ENCODE assay signal across 8 mouse cellular contexts in the genomic region with DNA sequence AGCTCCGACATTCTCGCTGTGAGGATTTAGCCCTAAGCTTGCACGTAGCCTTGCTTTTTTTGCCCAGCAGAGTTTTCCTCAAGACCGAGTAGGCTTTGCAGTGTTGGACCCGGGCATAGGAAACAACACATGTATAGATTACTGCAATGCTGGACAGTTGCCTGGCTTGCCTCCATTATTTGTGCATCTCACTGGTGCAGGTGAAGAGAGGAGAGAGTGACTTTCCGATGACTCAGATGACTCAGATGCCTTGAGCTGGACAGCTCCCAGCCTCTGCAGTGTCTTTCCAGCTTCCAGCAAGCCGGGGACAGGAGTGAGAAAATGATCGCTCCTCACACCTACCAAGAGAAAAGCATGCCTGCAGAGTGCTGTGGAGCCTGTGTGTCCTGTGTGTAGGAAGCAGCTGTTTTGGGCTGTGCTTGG. TPM values are rescaled to one million over a fixed set of nuclear protein-coding genes. Genes with fewer than 3 reads are reported as not detected.
DNase-seq lines count a peak whose midpoint lies in the region; ATAC-seq lines count a peak whose summit lies in the region.

No protein-coding gene starts in this region.

- 27% methylated on average over 8 of the region's 8 CpGs for WGBS in kidney, embryonic 16.5 days
- WGBS in forebrain, embryonic 16.5 days: 12% methylated on average over 8 of the region's 8 CpGs

- no peak overlapping the region for H3K4me2 ChIP-seq in kidney, embryonic 16.5 days (replicated peaks; ENCODE audit: low read depth, low read length)
- H3K4me2 ChIP-seq in forebrain, embryonic 16.5 days (ENCODE audit: low read length): no peak overlapping the region

- H3K27me3 ChIP-seq in kidney, embryonic 16.5 days (ENCODE audit: insufficient read depth, low read length): no peaks in the 10 kb centered on the region
- H3K27me3 ChIP-seq in forebrain, embryonic 16.5 days (replicated peaks; ENCODE audit: control insufficient read depth, insufficient read depth, low read length): no peaks in the 10 kb centered on the region

- H3K9ac ChIP-seq in kidney, embryonic 16.5 days (replicated peaks; ENCODE audit: low read length): no peak overlapping the region
- no peak overlapping the region for H3K9ac ChIP-seq in forebrain, embryonic 16.5 days (replicated peaks; ENCODE audit: low read depth, low read length)

- no peaks in the 10 kb centered on the region for H3K9me3 ChIP-seq in kidney, embryonic 16.5 days (ENCODE audit: low read length)
- no peaks in the 10 kb centered on the region for H3K9me3 ChIP-seq in forebrain, embryonic 16.5 days (ENCODE audit: control insufficient read depth, low read length)

- H3K27ac ChIP-seq in kidney, embryonic 16.5 days (ENCODE audit: low read length): no peak overlapping the region
- H3K27ac ChIP-seq in forebrain, embryonic 16.5 days (ENCODE audit: low read length): no peak overlapping the region

- no peak for DNase-seq in cerebellum, postnatal 4 days (ENCODE audit: low spot score in 2 of 2)
- no peak for DNase-seq in kidney, adult 11 months
- peak; percentile 56 to 65 for DNase-seq in adrenal gland, postnatal 36 days
- DNase-seq in heart, postnatal 4 days: peak; percentile 42
- no peak for DNase-seq in T-cell, adult 2 months (ENCODE audit: low spot score)

- H3K4me1 ChIP-seq in kidney, embryonic 16.5 days (ENCODE audit: insufficient read depth, low read length): no peaks in the 10 kb centered on the region
- H3K4me1 ChIP-seq in forebrain, embryonic 16.5 days (replicated peaks; ENCODE audit: control insufficient read depth, insufficient read depth, low read length): peaks cover 9% of the 10 kb centered on the region

- H3K36me3 ChIP-seq in kidney, embryonic 16.5 days (ENCODE audit: insufficient read depth, low read length): no peaks in the 10 kb centered on the region
- H3K36me3 ChIP-seq in forebrain, embryonic 16.5 days (ENCODE audit: control insufficient read depth, insufficient read depth): no peaks in the 10 kb centered on the region

- ATAC-seq in cerebellum, adult (ENCODE audit: insufficient number of reproducible peaks, low FRiP score, low TSS enrichment): peak; percentile 63
- ATAC-seq in kidney, embryonic 16.5 days (ENCODE audit: low FRiP score, low TSS enrichment): peak; percentile 39; the same call in 1 of the 2 replicates
- no peak for ATAC-seq in forebrain, embryonic 16.5 days

- no peak overlapping the region for H3K4me3 ChIP-seq in kidney, embryonic 16.5 days (ENCODE audit: low read length)
- H3K4me3 ChIP-seq in forebrain, embryonic 16.5 days (replicated peaks; ENCODE audit: low read length): no peak overlapping the region

RNA-seq across cellular contexts. Expression of gene Klf9, which starts 21.4 kb away (rescaled TPM):
- polyA plus RNA-seq in kidney, embryonic 16.5 days (2015; fragmentation: Nextera tagmentation; extraction: Ambion mirVana): 5.8 and 6.5 TPM in 2 replicates
- total RNA-seq in adrenal gland, postnatal 36 days (2021): 10 to 100 TPM; 79.4 to 87.7 TPM
- total RNA-seq in heart, postnatal 4 days (2021): 10 to 100 TPM; 26.9 to 27.3 TPM
- 2.2 and 2.6 TPM in 2 replicates for polyA plus RNA-seq in forebrain, embryonic 16.5 days (2015; fragmentation: Nextera tagmentation; extraction: Ambion mirVana)

Comparison
In these comparisons a context has a peak if more than half of its experiments do, and no peak if none do; other contexts are left out.
1. DNase-seq: peak in adrenal gland, postnatal 36 days (2 of 2) and heart, postnatal 4 days (single experiment); none in cerebellum, postnatal 4 days (0 of 2), kidney, adult 11 months (single experiment) and T-cell, adult 2 months (single experiment).